Mouse (Mus musculus) erythroblast, embryonic 14.5 days (primary cell): ENCODE results near the gene Ssu2. TPM values are rescaled to one million over a fixed set of nuclear protein-coding genes. Genes with fewer than 3 reads are reported as not detected.

Source experiments
- H3K27me3 ChIP-seq: 2 replicates; pipeline ENCODE4 v1.6.1; 2012; ENCODE audit warnings: inconsistent platforms; ENCODE audit not compliant: control insufficient read depth
- H3K36me3 ChIP-seq: 2 replicates; pipeline ENCODE4 v1.6.1; 2012; ENCODE audit warnings: mild to moderate bottlenecking, inconsistent platforms; ENCODE audit not compliant: control insufficient read depth
- H3K4me1 ChIP-seq: 2 replicates; pipeline ENCODE4 v1.6.1; 2012; ENCODE audit warnings: inconsistent platforms; ENCODE audit not compliant: control insufficient read depth
- H3K4me3 ChIP-seq: replicated peaks from 2 replicates; pipeline ENCODE3; 2012; ENCODE audit warnings: moderate library complexity, mild to moderate bottlenecking, inconsistent platforms
- H3K9me3 ChIP-seq: 2 replicates; pipeline ENCODE4 v1.6.1; 2012; ENCODE audit warnings: low read length, inconsistent platforms, mixed read lengths; ENCODE audit not compliant: control insufficient read depth
- GATA1 ChIP-seq: IDR thresholded peaks from 2 replicates; pipeline ENCODE4 v1.6.1; 2012; ENCODE audit warnings: low read length, inconsistent platforms, mixed read lengths
- TAL1 ChIP-seq: IDR thresholded peaks from 3 replicates; pipeline ENCODE4 v1.6.1; 2012; ENCODE audit warnings: low read length, inconsistent platforms, mixed read lengths
- polyA plus RNA-seq: library from polyadenylated mRNA; stranded (reverse); fragments of >175 nt; gene quantifications from 2 replicates; pipeline ENCODE4 v1.2.3, GENCODE M21; 2012

Ssu2 gene
- polyA plus RNA-seq, 1 experiment: not detected

DNA sequence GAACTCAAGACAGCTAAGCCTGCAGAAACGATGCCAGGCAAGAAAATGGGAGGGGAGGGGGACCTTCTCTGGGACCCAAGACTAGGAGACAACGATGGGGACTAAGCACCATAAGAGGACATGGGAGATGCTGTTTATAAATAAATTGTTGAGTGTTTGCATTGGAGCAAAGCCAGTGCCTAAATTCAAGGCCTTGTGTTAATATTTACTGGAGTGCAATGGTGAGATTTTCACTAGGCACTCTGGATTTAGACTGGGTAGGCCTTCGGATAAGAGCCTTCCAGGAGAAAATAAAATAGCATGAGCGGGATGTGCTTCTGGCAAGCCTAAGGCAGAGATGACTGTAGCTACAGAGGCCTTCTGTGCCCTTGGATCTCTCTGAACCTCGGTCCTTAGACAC is 64.9 kb downstream of the Ssu2 start:
- H3K36me3 ChIP-seq: no peaks in the 10 kb centered on the region
- no peak overlapping the region for H3K4me3 ChIP-seq
- no peaks in the 10 kb centered on the region for H3K9me3 ChIP-seq
- no peaks in the 10 kb centered on the region for H3K4me1 ChIP-seq
- no peak for TF ChIP-seq GATA1
- TF ChIP-seq TAL1: no peak
- H3K27me3 ChIP-seq: no peaks in the 10 kb centered on the region

DNA sequence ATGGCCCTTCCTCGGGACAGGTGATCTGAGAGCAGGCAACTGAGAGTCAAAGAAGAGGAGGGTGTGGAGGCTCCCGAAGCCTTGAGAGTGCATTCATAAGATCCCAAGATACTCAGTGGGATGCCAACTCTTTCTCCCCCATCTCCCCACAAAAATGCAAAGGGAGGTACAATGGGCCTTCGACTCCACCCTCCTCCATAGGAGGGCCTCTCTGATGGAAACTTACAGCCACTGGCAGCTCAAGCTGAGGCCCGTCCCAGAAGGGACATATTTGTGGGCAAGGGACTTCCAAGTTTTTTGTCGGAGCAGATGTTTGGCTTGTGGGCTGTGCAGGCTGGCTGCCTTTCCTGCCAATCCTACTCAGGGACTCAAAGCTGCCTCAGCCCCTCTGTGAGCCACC is 67.1 kb downstream of the Ssu2 start:
- Histone ChIP-seq H3K36me3 (no peaks in the 10 kb centered on the region), H3K9me3 (no peaks in the 10 kb centered on the region), H3K4me1 (no peaks in the 10 kb centered on the region), H3K4me3 (no peak overlapping the region), H3K27me3 (no peaks in the 10 kb centered on the region)
- TF ChIP-seq TAL1 (no peak), GATA1 (no peak)

GRCm38 (mm10) chr6:112319449-112319848 is 68.4 kb downstream of the Ssu2 start:
- Histone ChIP-seq H3K4me3 (no peak overlapping the region), H3K36me3 (no peaks in the 10 kb centered on the region), H3K27me3 (no peaks in the 10 kb centered on the region), H3K9me3 (0 out of 2 replicates have a peak, but pooled peaks cover 3% of the 10 kb centered on the region), H3K4me1 (no peaks in the 10 kb centered on the region)
- TF ChIP-seq TAL1 (no peak), GATA1 (no peak)

GRCm38 (mm10) chr6:112311385-112311784 is 76.4 kb downstream of the Ssu2 start:
- Histone ChIP-seq H3K4me1 (no peaks in the 10 kb centered on the region), H3K9me3 (0 out of 2 replicates have a peak, but pooled peaks cover 3% of the 10 kb centered on the region), H3K27me3 (no peaks in the 10 kb centered on the region), H3K36me3 (no peaks in the 10 kb centered on the region), H3K4me3 (no peak overlapping the region)
- TF ChIP-seq TAL1: no peak
- TF ChIP-seq GATA1: no peak

GRCm38 (mm10) chr6:112309330-112309938 is 78.4 kb downstream of the Ssu2 start:
- Histone ChIP-seq H3K9me3 (no peaks in the 10 kb centered on the region), H3K4me1 (no peaks in the 10 kb centered on the region), H3K27me3 (no peaks in the 10 kb centered on the region), H3K36me3 (no peaks in the 10 kb centered on the region), H3K4me3 (no peak overlapping the region)
- TF ChIP-seq GATA1 (no peak), TAL1 (no peak)

Other genes with a start within 250 kb of the Ssu2 start
- 0.02 TPM in 1 of 2 replicates, not detected in the other for gene Lmcd1, start 114.3 kb downstream of the Ssu2 start, polyA plus RNA-seq
- gene Cav3, start 71.5 kb upstream of the Ssu2 start, polyA plus RNA-seq: not detected in 2 replicates
- not detected in 2 replicates for gene Oxtr, start 101.9 kb upstream of the Ssu2 start, polyA plus RNA-seq